Mouse (Mus musculus) liver, embryonic 14.5 days (tissue): ENCODE results near the gene Pus10. TPM values are rescaled to one million over a fixed set of nuclear protein-coding genes. Genes with fewer than 3 reads are reported as not detected.

Experiments used
- ATAC-seq: fragments of 200-750 bp; cut with Nextera tagmentation; 2 replicates; pipeline ENCODE4 v1.8.0; 2017; ENCODE audit warnings: moderate number of reproducible peaks, mild to moderate bottlenecking, moderate library complexity; ENCODE audit not compliant: insufficient read depth
- DNase-seq, 3 experiments: peaks; one replicate each; pipeline ENCODE4 v3.0.0-alpha.2; 2012 to 2013; ENCODE audit warnings: low read depth in 3 of 3, low spot score in 3 of 3
- H3K27ac ChIP-seq: fragments of 300-500 bp; sonication (generic); 2 replicates; pipeline ENCODE4 v1.5.1; 2014; ENCODE audit warnings: moderate library complexity, mild to moderate bottlenecking, control low read depth, inconsistent platforms
- H3K27me3 ChIP-seq: fragments of 300-500 bp; sonication (generic); 2 replicates; pipeline ENCODE4 v1.6.1; 2014; ENCODE audit warnings: mild to moderate bottlenecking, low read length, moderate library complexity; ENCODE audit not compliant: control insufficient read depth, insufficient read depth
- H3K36me3 ChIP-seq: fragments of 300-500 bp; sonication (generic); replicated peaks from 2 replicates; pipeline ENCODE4 v1.6.1; 2014; ENCODE audit warnings: low read depth; ENCODE audit not compliant: control insufficient read depth, insufficient read depth
- H3K4me1 ChIP-seq, 2 experiments: fragments of 200-500 bp in 1 of 2; fragments of 300-500 bp in 1 of 2; sonication (generic) in 1 of 2; replicated peaks; 2 replicates each; pipeline ENCODE4 v1.6.1; 2012 to 2014; ENCODE audit warnings: antibody characterized with exemption in 1 of 2, inconsistent platforms in 1 of 2, low read length in 1 of 2; ENCODE audit not compliant: control insufficient read depth in 2 of 2, insufficient read depth in 2 of 2
- H3K4me2 ChIP-seq: fragments of 300-500 bp; sonication (generic); 2 replicates; pipeline ENCODE4 v1.6.1; 2014; ENCODE audit warnings: low read depth, mild to moderate bottlenecking, control low read depth, moderate library complexity
- H3K4me3 ChIP-seq, 2 experiments: fragments of 200-500 bp in 1 of 2; fragments of 300-500 bp in 1 of 2; sonication (generic) in 1 of 2; 2 replicates each; pipeline ENCODE4 v1.5.1; 2012 to 2014; ENCODE audit warnings: low read depth in 2 of 2, low read length in 2 of 2, mild to moderate bottlenecking in 2 of 2, control low read depth in 1 of 2, inconsistent platforms in 1 of 2, moderate library complexity in 1 of 2; ENCODE audit not compliant: insufficient read depth in 1 of 2
- H3K9ac ChIP-seq: fragments of 300-500 bp; sonication (generic); replicated peaks from 2 replicates; pipeline ENCODE4 v1.6.1; 2014; ENCODE audit warnings: mild to moderate bottlenecking, control low read depth, moderate library complexity
- H3K9me3 ChIP-seq: fragments of 300-500 bp; sonication (generic); 2 replicates; pipeline ENCODE4 v1.6.1; 2016; ENCODE audit warnings: low read length, mixed read lengths; ENCODE audit not compliant: control insufficient read depth
- CTCF ChIP-seq: IDR thresholded peaks from 2 replicates; pipeline ENCODE4 v1.5.1; 2016; ENCODE audit warnings: antibody characterized with exemption, low read depth, control low read depth
- EP300 ChIP-seq: IDR thresholded peaks from 2 replicates; pipeline ENCODE4 v1.6.1; 2016; ENCODE audit warnings: antibody characterized with exemption, low read depth
- WGBS: fragments of 180-500 bp; shearing (Covaris S2); extraction: QIAGEN DNeasy Blood & Tissue Kit; methylation state at CpG from one replicate; pipeline ENCODE4 v1.1.7; 2014; ENCODE audit not compliant: insufficient replicate concordance; 5-methylcytosine and 5-hydroxymethylcytosine counted together
- polyA plus RNA-seq, 2 experiments: library from polyadenylated mRNA; depleted of rRNA in 1 of 2; stranded (reverse) in 1 of 2; unstranded in 1 of 2; fragments of >200 nt; fragmentation: Nextera tagmentation in 1 of 2; extraction: Ambion mirVana in 1 of 2; gene quantifications; 2 replicates each; pipeline versions ENCODE4 v1.2.1 to v1.2.3; 2012 to 2014

The Pus10 gene
- polyA plus RNA-seq, 2 experiments = 6.1 to 13.6 TPM

DNA sequence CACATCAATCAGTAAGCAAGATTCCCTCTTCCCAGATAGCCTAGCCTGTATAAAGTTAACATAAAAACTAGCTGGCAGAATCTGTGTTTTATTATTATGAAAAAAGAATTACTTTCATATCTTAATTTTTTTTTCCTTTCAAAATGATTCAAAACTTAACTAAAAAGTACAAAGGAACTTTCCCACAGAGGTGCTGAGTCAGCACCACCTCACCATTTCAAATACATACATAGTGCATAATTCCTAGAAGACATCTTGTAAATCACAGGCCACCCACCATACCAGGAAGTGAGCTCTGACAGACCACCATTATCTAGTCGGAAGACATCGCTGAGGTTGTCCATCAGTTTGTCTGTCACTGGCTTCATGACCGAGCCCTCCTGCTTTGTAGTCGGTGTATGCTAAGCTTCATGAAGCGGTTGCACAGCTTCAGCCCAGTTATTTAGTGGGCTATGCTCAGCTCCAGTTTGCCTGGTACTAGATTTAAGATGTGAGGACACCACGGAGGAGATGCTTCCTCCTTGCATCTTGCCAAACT, 69.3 kb downstream of the Pus10 start:
- H3K36me3 ChIP-seq = no peaks in the 10 kb centered on the region
- no peak overlapping the region for H3K27ac ChIP-seq
- H3K9me3 ChIP-seq = no peaks in the 10 kb centered on the region
- no peaks in the 10 kb centered on the region for H3K4me1 ChIP-seq
- TF ChIP-seq CTCF (no peak), EP300 (no peak)
- H3K4me2 ChIP-seq = no peak overlapping the region
- no peaks in the 10 kb centered on the region for H3K27me3 ChIP-seq
- H3K9ac ChIP-seq = no peak overlapping the region
- ATAC-seq = no peak
- DNase-seq = no peak
- 74% methylated on average over 6 of the region's 6 CpGs for WGBS
- H3K4me3 ChIP-seq = no peak overlapping the region

- H3K4me3 ChIP-seq = no peak overlapping the region
- TF ChIP-seq EP300 (no peak), CTCF (no peak)
- no peak overlapping the region for H3K9ac ChIP-seq
- no peaks in the 10 kb centered on the region for H3K9me3 ChIP-seq
- H3K4me2 ChIP-seq = no peak overlapping the region
- H3K36me3 ChIP-seq = no peaks in the 10 kb centered on the region
- DNase-seq (no peak), ATAC-seq (no peak)
- H3K4me1 ChIP-seq = peaks cover 0 to under 1% of the 10 kb centered on the region in 2 experiments; a peak in 1 of 4 replicates
- no peak overlapping the region for H3K27ac ChIP-seq
- H3K27me3 ChIP-seq = no peaks in the 10 kb centered on the region
These were observed 70.5 kb downstream of the Pus10 start for GRCm38 (mm10) chr11:23735820-23736470.

GRCm38 (mm10) chr11:23740895-23741294, 75.4 kb downstream of the Pus10 start:
- H3K27ac ChIP-seq = no peak overlapping the region
- DNase-seq (no peak), ATAC-seq (peak; percentile 48; the same call in 1 of the 2 replicates)
- H3K36me3 ChIP-seq = no peaks in the 10 kb centered on the region
- peaks cover 0 to 5% of the 10 kb centered on the region in 2 experiments; a peak in 1 of 4 replicates for H3K4me1 ChIP-seq
- TF ChIP-seq CTCF (no peak), EP300 (peak; percentile 52; the same call in 1 of the 2 replicates)
- no peak overlapping the region for H3K4me2 ChIP-seq
- H3K9me3 ChIP-seq = no peaks in the 10 kb centered on the region
- 27% methylated on average over 4 of the region's 4 CpGs for WGBS
- H3K9ac ChIP-seq = no peak overlapping the region
- H3K4me3 ChIP-seq = no peak overlapping the region
- H3K27me3 ChIP-seq = no peaks in the 10 kb centered on the region

DNA sequence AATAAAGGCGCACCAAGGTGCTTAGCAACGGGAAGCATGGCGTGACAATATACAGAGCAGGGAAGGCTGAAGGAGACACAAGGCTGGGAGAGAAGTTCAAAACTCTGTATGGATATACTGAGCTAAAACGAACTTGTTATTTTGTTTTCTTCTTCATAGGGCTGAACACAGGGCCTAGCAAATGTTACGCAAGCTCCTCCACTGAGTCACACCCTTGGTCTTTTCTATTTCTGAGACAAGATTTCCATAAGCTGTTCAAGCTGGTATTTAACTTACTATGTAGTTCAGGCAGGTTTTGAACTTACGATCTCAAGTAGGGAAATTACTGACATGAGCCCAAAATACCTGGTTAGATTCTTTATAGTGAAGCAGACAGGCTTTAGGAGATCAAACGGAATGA, 75.9 kb downstream of the Pus10 start:
- Histone ChIP-seq H3K9ac (no peak overlapping the region), H3K4me2 (no peak overlapping the region), H3K4me1 (peaks cover 0 to 5% of the 10 kb centered on the region in 2 experiments; a peak in 1 of 4 replicates), H3K36me3 (no peaks in the 10 kb centered on the region), H3K27me3 (no peaks in the 10 kb centered on the region), H3K27ac (no peak overlapping the region), H3K4me3 (no peak overlapping the region), H3K9me3 (no peaks in the 10 kb centered on the region)
- no peak for ATAC-seq
- no peak for DNase-seq
- no peak for TF ChIP-seq EP300
- 72% methylated on average over 7 of the region's 7 CpGs for WGBS

GRCm38 (mm10) chr11:23744352-23744751, 78.9 kb downstream of the Pus10 start:
- H3K4me2 ChIP-seq = no peak overlapping the region
- no peak overlapping the region for H3K9ac ChIP-seq
- DNase-seq (no peak), ATAC-seq (no peak)
- peaks cover 0 to 5% of the 10 kb centered on the region in 2 experiments; a peak in 1 of 4 replicates for H3K4me1 ChIP-seq
- no peaks in the 10 kb centered on the region for H3K36me3 ChIP-seq
- WGBS = 62% methylated on average over 3 of the region's 3 CpGs
- no peak overlapping the region for H3K27ac ChIP-seq
- TF ChIP-seq EP300 (no peak), CTCF (no peak)
- no peaks in the 10 kb centered on the region for H3K27me3 ChIP-seq
- no peak overlapping the region for H3K4me3 ChIP-seq
- H3K9me3 ChIP-seq = no peaks in the 10 kb centered on the region
